Mouse (Mus musculus): Measurements from ENCODE around the gene Itgb5. TPM values are rescaled to one million over a fixed set of nuclear protein-coding genes. Genes with fewer than 3 reads are reported as not detected.

The Itgb5 gene
- polyA plus RNA-seq, 1 experiment from 2014 or later = 20.0 TPM

- ATAC-seq = no peak
- Histone ChIP-seq H3K36me3 (no peaks in the 10 kb centered on the region), H3K9me3 (replicated peaks) (no peaks in the 10 kb centered on the region), H3K4me1 (peaks cover 22% of the 10 kb centered on the region), H3K4me2 (no peak overlapping the region), H3K27me3 (replicated peaks) (no peaks in the 10 kb centered on the region), H3K4me3 (no peak overlapping the region), H3K9ac (no peak overlapping the region), H3K27ac (0 out of 2 replicates have a peak overlapping the region, but pooled peaks have one; percentile 8)
- WGBS (ENCODE audit: insufficient replicate concordance) = 64% methylated on average over 16 of the region's 16 CpGs
Observed at GRCm38 (mm10) chr16:33883046-33883975, 53.8 kb downstream of the Itgb5 start.

- H3K27me3 ChIP-seq (replicated peaks) = no peaks in the 10 kb centered on the region
- no peaks in the 10 kb centered on the region for H3K36me3 ChIP-seq
- no peak overlapping the region for H3K9ac ChIP-seq
- WGBS (ENCODE audit: insufficient replicate concordance) = 71% methylated on average over 5 of the region's 5 CpGs
- peaks cover 22% of the 10 kb centered on the region for H3K4me1 ChIP-seq
- H3K9me3 ChIP-seq (replicated peaks) = no peaks in the 10 kb centered on the region
- no peak overlapping the region for H3K4me2 ChIP-seq
- no peak overlapping the region for H3K27ac ChIP-seq
- H3K4me3 ChIP-seq = no peak overlapping the region
- ATAC-seq = no peak
Observed at GRCm38 (mm10) chr16:33884201-33884600, 54.7 kb downstream of the Itgb5 start.

GRCm38 (mm10) chr16:33885021-33885471, 55.6 kb downstream of the Itgb5 start:
- H3K9me3 ChIP-seq (replicated peaks) = no peaks in the 10 kb centered on the region
- 54% methylated on average over 11 of the region's 11 CpGs for WGBS (ENCODE audit: insufficient replicate concordance)
- no peak overlapping the region for H3K4me3 ChIP-seq
- H3K4me1 ChIP-seq = peaks cover 22% of the 10 kb centered on the region
- H3K27me3 ChIP-seq (replicated peaks) = no peaks in the 10 kb centered on the region
- H3K9ac ChIP-seq = no peak overlapping the region
- no peak overlapping the region for H3K4me2 ChIP-seq
- no peak for ATAC-seq
- no peak overlapping the region for H3K27ac ChIP-seq
- H3K36me3 ChIP-seq = no peaks in the 10 kb centered on the region

GRCm38 (mm10) chr16:33885671-33886328, 56.3 kb downstream of the Itgb5 start:
- no peak overlapping the region for H3K27ac ChIP-seq
- H3K4me3 ChIP-seq = no peak overlapping the region
- H3K27me3 ChIP-seq (replicated peaks) = no peaks in the 10 kb centered on the region
- no peak for ATAC-seq
- no peak overlapping the region for H3K9ac ChIP-seq
- WGBS (ENCODE audit: insufficient replicate concordance) = 80% methylated on average over 14 of the region's 14 CpGs
- H3K9me3 ChIP-seq (replicated peaks) = no peaks in the 10 kb centered on the region
- peaks cover 28% of the 10 kb centered on the region for H3K4me1 ChIP-seq
- no peaks in the 10 kb centered on the region for H3K36me3 ChIP-seq
- H3K4me2 ChIP-seq = no peak overlapping the region

GRCm38 (mm10) chr16:33886665-33887064, 57.2 kb downstream of the Itgb5 start:
- peaks cover 37% of the 10 kb centered on the region for H3K4me1 ChIP-seq
- no peaks in the 10 kb centered on the region for H3K36me3 ChIP-seq
- no peaks in the 10 kb centered on the region for H3K27me3 ChIP-seq (replicated peaks)
- H3K4me3 ChIP-seq = no peak overlapping the region
- H3K27ac ChIP-seq = no peak overlapping the region
- 19% methylated on average over 6 of the region's 6 CpGs for WGBS (ENCODE audit: insufficient replicate concordance)
- no peak overlapping the region for H3K4me2 ChIP-seq
- no peak for ATAC-seq
- no peak overlapping the region for H3K9ac ChIP-seq
- H3K9me3 ChIP-seq (replicated peaks) = no peaks in the 10 kb centered on the region

- H3K9ac ChIP-seq = no peak overlapping the region
- no peak for ATAC-seq
Observed at GRCm38 (mm10) chr16:33887981-33888380, 58.5 kb downstream of the Itgb5 start.

GRCm38 (mm10) chr16:33889000-33889607, 59.6 kb downstream of the Itgb5 start:
- no peaks in the 10 kb centered on the region for H3K36me3 ChIP-seq
- H3K27ac ChIP-seq = no peak overlapping the region
- ATAC-seq = no peak
- no peaks in the 10 kb centered on the region for H3K9me3 ChIP-seq (replicated peaks)
- no peak overlapping the region for H3K4me3 ChIP-seq
- WGBS (ENCODE audit: insufficient replicate concordance) = 72% methylated on average over 13 of the region's 13 CpGs
- H3K27me3 ChIP-seq (replicated peaks) = no peaks in the 10 kb centered on the region
- H3K4me2 ChIP-seq = no peak overlapping the region
- peaks cover 37% of the 10 kb centered on the region for H3K4me1 ChIP-seq
- no peak overlapping the region for H3K9ac ChIP-seq

More at GRCm38 (mm10) chr16:33887981-33888380, 58.5 kb downstream of the Itgb5 start:
- Histone ChIP-seq H3K27ac (no peak overlapping the region), H3K4me3 (no peak overlapping the region), H3K4me1 (peaks cover 36% of the 10 kb centered on the region), H3K27me3 (replicated peaks) (no peaks in the 10 kb centered on the region), H3K9me3 (replicated peaks) (no peaks in the 10 kb centered on the region), H3K4me2 (no peak overlapping the region), H3K36me3 (no peaks in the 10 kb centered on the region)
- 60% methylated on average over 2 of the region's 2 CpGs for WGBS (ENCODE audit: insufficient replicate concordance)

- Histone ChIP-seq H3K4me1 (peaks cover 49% of the 10 kb centered on the region), H3K9ac (no peak overlapping the region), H3K4me2 (no peak overlapping the region), H3K27me3 (replicated peaks) (no peaks in the 10 kb centered on the region), H3K4me3 (no peak overlapping the region), H3K36me3 (no peaks in the 10 kb centered on the region), H3K9me3 (replicated peaks) (no peaks in the 10 kb centered on the region), H3K27ac (no peak overlapping the region)
- no peak for ATAC-seq
- 67% methylated on average over 8 of the region's 8 CpGs for WGBS (ENCODE audit: insufficient replicate concordance)
Observed at GRCm38 (mm10) chr16:33891099-33891498, 61.6 kb downstream of the Itgb5 start.

GRCm38 (mm10) chr16:33891561-33892281, 62.3 kb downstream of the Itgb5 start:
- no peak for ATAC-seq
- no peak overlapping the region for H3K4me2 ChIP-seq

GRCm38 (mm10) chr16:33892539-33892938, 63.1 kb downstream of the Itgb5 start:
- H3K27me3 ChIP-seq (replicated peaks) = no peaks in the 10 kb centered on the region
- ATAC-seq = no peak
- no peak overlapping the region for H3K4me2 ChIP-seq
- 58% methylated on average over 6 of the region's 6 CpGs for WGBS (ENCODE audit: insufficient replicate concordance)
- H3K4me3 ChIP-seq = no peak overlapping the region
- peaks cover 41% of the 10 kb centered on the region for H3K4me1 ChIP-seq
- H3K27ac ChIP-seq = no peak overlapping the region
- no peak overlapping the region for H3K9ac ChIP-seq
- no peaks in the 10 kb centered on the region for H3K36me3 ChIP-seq
- H3K9me3 ChIP-seq (replicated peaks) = no peaks in the 10 kb centered on the region

More at GRCm38 (mm10) chr16:33891561-33892281, 62.3 kb downstream of the Itgb5 start:
- Histone ChIP-seq H3K9ac (no peak overlapping the region), H3K4me1 (peaks cover 47% of the 10 kb centered on the region), H3K36me3 (no peaks in the 10 kb centered on the region), H3K27ac (no peak overlapping the region), H3K27me3 (replicated peaks) (no peaks in the 10 kb centered on the region), H3K9me3 (replicated peaks) (no peaks in the 10 kb centered on the region), H3K4me3 (no peak overlapping the region)
- WGBS (ENCODE audit: insufficient replicate concordance) = 50% methylated on average over 14 of the region's 14 CpGs

- peaks cover 41% of the 10 kb centered on the region for H3K4me1 ChIP-seq
- no peaks in the 10 kb centered on the region for H3K36me3 ChIP-seq
- no peak overlapping the region for H3K4me3 ChIP-seq
- H3K9me3 ChIP-seq (replicated peaks) = no peaks in the 10 kb centered on the region
- H3K4me2 ChIP-seq = no peak overlapping the region
- ATAC-seq = no peak
- 0 out of 2 replicates have a peak overlapping the region, but pooled peaks have one; percentile 1 for H3K27ac ChIP-seq
- no peak overlapping the region for H3K9ac ChIP-seq
- 54% methylated on average over 4 of the region's 4 CpGs for WGBS (ENCODE audit: insufficient replicate concordance)
- H3K27me3 ChIP-seq (replicated peaks) = no peaks in the 10 kb centered on the region; the same call in 1 of the 2 replicates
Observed at GRCm38 (mm10) chr16:33893796-33894195, 64.3 kb downstream of the Itgb5 start.
